Mouse (Mus musculus) CH12.LX (cell line): ENCODE results near the gene Lamc3. TPM values are rescaled to one million over a fixed set of nuclear protein-coding genes. Genes with fewer than 3 reads are reported as not detected.

Experiments used
- DNase-seq: peaks from one replicate; pipeline ENCODE4 v3.0.0-alpha.2; 2013; ENCODE audit errors: extremely low read depth
- H3K27ac ChIP-seq: 2 replicates; pipeline ENCODE4 v1.5.1; 2012; ENCODE audit warnings: low read depth, mild to moderate bottlenecking, control low read depth, moderate library complexity; ENCODE audit not compliant: insufficient read depth
- H3K27me3 ChIP-seq: replicated peaks from 2 replicates; pipeline ENCODE3; 2012; ENCODE audit warnings: inconsistent platforms
- H3K36me3 ChIP-seq, 2 experiments: replicated peaks in 1 of 2; 2 replicates each; pipeline versions ENCODE3 to v1.6.1; 2012; ENCODE audit warnings: inconsistent platforms in 1 of 2, low read length in 1 of 2, mild to moderate bottlenecking in 1 of 2, mixed read lengths in 1 of 2, moderate library complexity in 1 of 2; ENCODE audit not compliant: control insufficient read depth in 1 of 2, insufficient read depth in 1 of 2
- H3K4me1 ChIP-seq, 2 experiments: 2 replicates each; pipeline ENCODE4 v1.6.1; 2012; ENCODE audit warnings: inconsistent platforms in 1 of 2, moderate library complexity in 1 of 2; ENCODE audit not compliant: insufficient read depth in 2 of 2, control insufficient read depth in 1 of 2
- H3K4me2 ChIP-seq: 2 replicates; pipeline ENCODE4 v1.6.1; 2012; ENCODE audit warnings: low read depth, mild to moderate bottlenecking, control low read depth; ENCODE audit not compliant: poor library complexity, insufficient read depth, severe bottlenecking
- H3K4me3 ChIP-seq, 3 experiments: fragments of 150-350 bp in 1 of 3; sonication (generic) in 1 of 3; replicated peaks in 1 of 3; 2 replicates each; pipeline versions ENCODE3 to v1.5.1; 2011 to 2012; ENCODE audit warnings: low read depth in 2 of 3, low read length in 2 of 3, mild to moderate bottlenecking in 2 of 3, moderate library complexity in 2 of 3, control low read depth in 1 of 3, improper control_type of control experiment in 1 of 3, inconsistent platforms in 1 of 3, mixed read lengths in 1 of 3; ENCODE audit not compliant: poor library complexity in 1 of 3
- H3K79me2 ChIP-seq: replicated peaks from 2 replicates; pipeline ENCODE4 v1.6.1; 2012; ENCODE audit warnings: mild to moderate bottlenecking, moderate library complexity; ENCODE audit not compliant: control insufficient read depth, poor library complexity, insufficient read depth, severe bottlenecking; ENCODE audit errors: extremely low read depth
- H3K9ac ChIP-seq: 2 replicates; pipeline ENCODE4 v1.6.1; 2012; ENCODE audit warnings: low read depth, mild to moderate bottlenecking, control low read depth, moderate library complexity; ENCODE audit not compliant: insufficient read depth
- H3K9me3 ChIP-seq: replicated peaks from 2 replicates; pipeline ENCODE3; 2012; ENCODE audit warnings: low read length, inconsistent platforms, mixed read lengths
- BHLHE40 ChIP-seq: IDR thresholded peaks from 2 replicates; pipeline ENCODE4 v1.6.1; 2011; ENCODE audit warnings: mild to moderate bottlenecking, low read depth, low read length, improper control_type of control experiment
- CHD1 ChIP-seq: IDR thresholded peaks from 2 replicates; pipeline ENCODE4 v1.6.1; 2012; ENCODE audit warnings: low read depth, low read length, improper control_type of control experiment, inconsistent platforms
- CHD2 ChIP-seq: IDR thresholded peaks from 2 replicates; pipeline ENCODE4 v1.6.1; 2011; ENCODE audit warnings: low read length, improper control_type of control experiment
- CTCF ChIP-seq, 2 experiments: IDR thresholded peaks in 1 of 2; conservative IDR thresholded peaks in 1 of 2; 2 replicates each; pipeline ENCODE4 v1.5.1; 2011 to 2012; ENCODE audit warnings: low read depth in 2 of 2, low read length in 2 of 2, improper control_type of control experiment in 1 of 2, inconsistent platforms in 1 of 2, mild to moderate bottlenecking in 1 of 2, moderate library complexity in 1 of 2
- GABPA ChIP-seq: IDR thresholded peaks from 2 replicates; pipeline ENCODE4 v1.6.1; 2012; ENCODE audit warnings: low read depth, low read length, improper control_type of control experiment, inconsistent platforms; ENCODE audit not compliant: insufficient replicate concordance
- MAFK ChIP-seq: IDR thresholded peaks from 2 replicates; pipeline ENCODE4 v1.6.1; 2011; ENCODE audit warnings: low read length, improper control_type of control experiment; ENCODE audit not compliant: insufficient replicate concordance
- MAZ ChIP-seq: IDR thresholded peaks from 2 replicates; pipeline ENCODE4 v1.6.1; 2012; ENCODE audit warnings: low read depth, mild to moderate bottlenecking, inconsistent platforms, low read length, improper control_type of control experiment, moderate library complexity
- MXI1 ChIP-seq: IDR thresholded peaks from 2 replicates; pipeline ENCODE4 v1.6.1; 2011; ENCODE audit warnings: mild to moderate bottlenecking, low read depth, low read length, improper control_type of control experiment
- NELFE ChIP-seq: IDR thresholded peaks from 2 replicates; pipeline ENCODE4 v1.6.1; 2011; ENCODE audit warnings: low read depth, low read length, improper control_type of control experiment
- NRF1 ChIP-seq: IDR thresholded peaks from 2 replicates; pipeline ENCODE4 v1.6.1; 2014; ENCODE audit warnings: low read depth, mild to moderate bottlenecking, inconsistent platforms, low read length, improper control_type of control experiment, moderate library complexity
- RAD21 ChIP-seq: IDR thresholded peaks from 2 replicates; pipeline ENCODE4 v1.6.1; 2011; ENCODE audit warnings: low read depth, mild to moderate bottlenecking, low read length, improper control_type of control experiment, moderate library complexity
- RCOR1 ChIP-seq: conservative IDR thresholded peaks from 2 replicates; pipeline ENCODE4 v1.6.1; 2012; ENCODE audit warnings: low read depth, mild to moderate bottlenecking, inconsistent platforms, low read length, improper control_type of control experiment
- TCF12 ChIP-seq: IDR thresholded peaks from 2 replicates; pipeline ENCODE4 v1.6.1; 2014; ENCODE audit warnings: low read depth, mild to moderate bottlenecking, inconsistent platforms, low read length, improper control_type of control experiment
- UBTF ChIP-seq: IDR thresholded peaks from 2 replicates; pipeline ENCODE4 v1.6.1; 2012; ENCODE audit warnings: low read depth, mild to moderate bottlenecking, inconsistent platforms, low read length, improper control_type of control experiment, moderate library complexity
- USF2 ChIP-seq: conservative IDR thresholded peaks from 2 replicates; pipeline ENCODE4 v1.6.1; 2011; ENCODE audit warnings: low read depth, low read length, improper control_type of control experiment
- ZC3H11A ChIP-seq: IDR thresholded peaks from 2 replicates; pipeline ENCODE4 v1.6.1; 2012; ENCODE audit warnings: low read depth, mild to moderate bottlenecking, inconsistent platforms, low read length, improper control_type of control experiment
- ZKSCAN1 ChIP-seq: IDR thresholded peaks from 2 replicates; pipeline ENCODE4 v1.6.1; 2012; ENCODE audit warnings: low read depth, inconsistent platforms, low read length, improper control_type of control experiment, borderline replicate concordance
- ZMIZ1 ChIP-seq: IDR thresholded peaks from 2 replicates; pipeline ENCODE4 v1.6.1; 2012; ENCODE audit warnings: low read depth, mild to moderate bottlenecking, inconsistent platforms, low read length, improper control_type of control experiment
- ZNF384 ChIP-seq: IDR thresholded peaks from 2 replicates; pipeline ENCODE4 v1.6.1; 2012; ENCODE audit warnings: low read depth, low read length, improper control_type of control experiment, inconsistent platforms
- dilution Hi-C: fragments of 300-500 bp; cut with MboI; formaldehyde crosslinking; loops from 2 replicates; pipeline ENCODE4 v1.14.3; 2020; ENCODE audit warnings: low sequenced_read_pairs; ENCODE audit not compliant: extremely low pct_unique_long_range_greater_than_20kb, extremely low pct_ligation_motif_present
- in situ Hi-C: fragments of 300-500 bp; cut with MboI; formaldehyde crosslinking; loops from 3 replicates; pipeline ENCODE4 v1.14.3; 2019; ENCODE audit warnings: low sequenced_read_pairs, low pct_ligation_motif_present, low pct_unique_long_range_greater_than_20kb, mixed read lengths
- polyA plus RNA-seq: library from polyadenylated mRNA; unstranded; fragments of >175 nt; gene quantifications from 2 replicates; pipeline ENCODE4 v1.2.1, GENCODE M21; 2012; ENCODE audit warnings: low read depth; ENCODE audit not compliant: insufficient read length
- total RNA-seq, 2 experiments: library from RNA; depleted of rRNA; stranded (reverse); fragments of 300-350 nt in 1 of 2; fragments of >200 nt in 1 of 2; gene quantifications; 2 replicates each; pipeline ENCODE4 v1.2.3; 2012 to 2014

Gene Lamc3
- total and polyA plus RNA-seq, 3 experiments = not detected

DNA sequence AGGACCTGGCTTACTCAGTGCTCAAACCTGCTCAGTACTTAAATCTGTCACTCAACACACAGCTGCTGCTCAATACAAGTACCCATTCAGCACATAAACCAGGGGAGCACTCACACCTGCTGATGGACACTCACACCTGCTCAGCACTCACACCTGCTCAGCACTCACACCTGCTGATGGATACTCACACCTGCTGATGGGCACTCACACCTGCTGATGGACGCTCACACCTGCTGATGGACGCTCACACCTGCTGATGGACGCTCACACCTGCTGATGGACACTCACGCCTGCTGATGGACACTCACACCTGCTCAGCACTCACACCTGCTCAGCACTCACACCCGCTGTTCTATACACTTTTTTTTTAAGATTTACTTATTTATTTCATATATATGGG, 17.4 kb upstream of the Lamc3 start:
- Histone ChIP-seq H3K4me3 (no peak overlapping the region), H3K9me3 (peaks cover 10% of the 10 kb centered on the region), H3K27me3 (peaks cover 71% of the 10 kb centered on the region), H3K4me2 (no peak overlapping the region), H3K9ac (no peak overlapping the region), H3K4me1 (no peaks in the 10 kb centered on the region)
- dilution Hi-C loops = no loop called here
- in situ Hi-C loops = no loop called here
- DNase-seq = no peak
- TF ChIP-seq MAFK (no peak), ZC3H11A (no peak), CHD1 (no peak), USF2 (no peak), NRF1 (no peak)
- TF ChIP-seq, all 38 proteins: peak for 0
- Histone ChIP-seq H3K27ac (no peak overlapping the region), H3K36me3 (no peaks in the 10 kb centered on the region), H3K79me2 (no peaks in the 10 kb centered on the region)

DNA sequence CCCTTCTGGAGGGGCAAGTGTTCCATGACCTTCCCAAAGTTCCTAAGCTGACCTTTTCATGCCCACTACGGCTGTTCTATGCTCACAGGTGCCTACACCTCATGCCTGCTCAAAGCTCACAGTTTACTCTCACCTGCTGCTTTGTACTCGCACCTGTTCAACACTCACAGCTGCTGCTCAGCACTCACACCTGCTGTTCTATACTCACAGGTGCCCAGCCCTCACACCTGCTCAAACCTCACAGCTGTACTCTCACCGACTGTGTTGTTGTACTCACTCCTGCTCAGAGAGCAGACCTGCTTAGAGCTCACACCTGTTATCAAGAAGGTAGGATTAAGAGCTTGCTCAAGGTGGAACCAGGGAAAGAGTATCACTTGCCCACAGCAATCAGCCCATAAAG, 16.4 kb upstream of the Lamc3 start:
- Histone ChIP-seq H3K79me2 (no peaks in the 10 kb centered on the region), H3K4me2 (no peak overlapping the region), H3K4me1 (no peaks in the 10 kb centered on the region), H3K9ac (no peak overlapping the region), H3K27ac (no peak overlapping the region), H3K36me3 (no peaks in the 10 kb centered on the region), H3K4me3 (no peak overlapping the region), H3K9me3 (peaks cover 10% of the 10 kb centered on the region), H3K27me3 (peaks cover 70% of the 10 kb centered on the region)
- dilution Hi-C loops = no loop called here
- in situ Hi-C loops = no loop called here
- TF ChIP-seq BHLHE40 = no peak
- no peak for TF ChIP-seq RCOR1
- TF ChIP-seq GABPA = no peak
- TF ChIP-seq ZMIZ1 = no peak
- no peak for TF ChIP-seq UBTF
- no peak for TF ChIP-seq NELFE
- TF ChIP-seq RAD21 = no peak
- TF ChIP-seq TCF12 = no peak
- no peak for TF ChIP-seq CTCF (conservative IDR thresholded peaks at IDR 0.05 in 1 of 2, IDR thresholded peaks at IDR 0.05 in 1 of 2; ENCODE audit: low read depth in 2 of 2, low read length in 2 of 2)
- no peak for TF ChIP-seq CHD1
- no peak for TF ChIP-seq ZKSCAN1
- no peak for TF ChIP-seq MXI1
- TF ChIP-seq MAZ = no peak
- TF ChIP-seq ZNF384 = no peak
- TF ChIP-seq CHD2 = no peak
- no peak for DNase-seq
